Mouse (Mus musculus): Measurements from ENCODE around the gene Spice1. TPM values are rescaled to one million over a fixed set of nuclear protein-coding genes. Genes with fewer than 3 reads are reported as not detected.

The Spice1 gene
- polyA plus RNA-seq, 2 experiments = 4.8 to 8.3 TPM

DNA sequence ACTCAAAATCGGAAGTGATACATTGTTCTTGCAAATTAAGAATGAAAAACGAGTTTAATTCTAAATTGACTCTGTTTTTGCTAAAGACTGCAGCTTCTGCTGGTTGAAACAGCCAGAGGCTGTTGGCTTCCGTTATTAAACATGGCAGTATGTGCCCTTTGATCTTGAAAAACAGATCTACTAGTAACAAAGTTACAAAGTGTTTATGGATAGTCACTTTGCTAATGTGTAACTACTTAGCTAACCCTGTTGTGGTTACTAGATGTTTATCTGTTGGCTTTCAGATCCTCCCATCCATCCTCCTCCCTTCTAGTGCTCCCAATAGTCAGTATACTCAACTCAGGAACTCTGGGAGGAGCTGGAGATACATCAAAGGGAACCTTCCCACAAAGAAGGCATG, 41.3 kb upstream of the Spice1 start:
- Histone ChIP-seq H3K9me3 (ENCODE audit: control insufficient read depth, low read length) (no peaks in the 10 kb centered on the region), H3K27me3 (ENCODE audit: control insufficient read depth, insufficient read depth, low read length) (no peaks in the 10 kb centered on the region), H3K4me1 (replicated peaks; ENCODE audit: control insufficient read depth in 2 of 2, insufficient read depth in 2 of 2, low read length in 1 of 2) (peaks cover 0 to 3% of the 10 kb centered on the region in 2 experiments; a peak in 1 of 4 replicates), H3K4me2 (ENCODE audit: low read depth) (no peak overlapping the region), H3K27ac (no peak overlapping the region), H3K4me3 (ENCODE audit: insufficient read depth in 1 of 2, low read depth in 2 of 2, low read length in 2 of 2) (no peak overlapping the region), H3K36me3 (replicated peaks; ENCODE audit: control insufficient read depth, insufficient read depth, low read depth) (no peaks in the 10 kb centered on the region), H3K9ac (replicated peaks) (no peak overlapping the region)
- DNase-seq (ENCODE audit: low read depth in 3 of 3, low spot score in 3 of 3) (no peak), ATAC-seq (ENCODE audit: insufficient read depth) (no peak)
- 40% methylated on average over 3 of the region's 3 CpGs for WGBS (ENCODE audit: insufficient replicate concordance)
- TF ChIP-seq CTCF (IDR thresholded peaks at IDR 0.05; ENCODE audit: low read depth) (no peak), EP300 (IDR thresholded peaks at IDR 0.05; ENCODE audit: low read depth) (no peak)

GRCm38 (mm10) chr16:44313422-44313821, 33.5 kb upstream of the Spice1 start:
- H3K27ac ChIP-seq = no peak overlapping the region
- DNase-seq (ENCODE audit: low read depth in 3 of 3, low spot score in 3 of 3) = peak in 1 of 3 experiments; percentile 10
- WGBS (ENCODE audit: insufficient replicate concordance) = 20% methylated on average over 4 of the region's 4 CpGs
- H3K36me3 ChIP-seq (replicated peaks; ENCODE audit: control insufficient read depth, insufficient read depth, low read depth) = no peaks in the 10 kb centered on the region
- H3K4me3 ChIP-seq (ENCODE audit: insufficient read depth in 1 of 2, low read depth in 2 of 2, low read length in 2 of 2) = no peak overlapping the region
- H3K9ac ChIP-seq (replicated peaks) = no peak overlapping the region
- TF ChIP-seq EP300 (IDR thresholded peaks at IDR 0.05; ENCODE audit: low read depth) (no peak), CTCF (IDR thresholded peaks at IDR 0.05; ENCODE audit: low read depth) (no peak)
- no peak overlapping the region for H3K4me2 ChIP-seq (ENCODE audit: low read depth)
- no peaks in the 10 kb centered on the region for H3K27me3 ChIP-seq (ENCODE audit: control insufficient read depth, insufficient read depth, low read length)
- no peaks in the 10 kb centered on the region for H3K9me3 ChIP-seq (ENCODE audit: control insufficient read depth, low read length)
- H3K4me1 ChIP-seq (replicated peaks; ENCODE audit: control insufficient read depth in 2 of 2, insufficient read depth in 2 of 2, low read length in 1 of 2) = peaks cover 0 to 3% of the 10 kb centered on the region in 2 experiments; a peak in 1 of 4 replicates
- ATAC-seq (ENCODE audit: insufficient read depth) = peak; percentile 58; the same call in 1 of the 2 replicates

DNA sequence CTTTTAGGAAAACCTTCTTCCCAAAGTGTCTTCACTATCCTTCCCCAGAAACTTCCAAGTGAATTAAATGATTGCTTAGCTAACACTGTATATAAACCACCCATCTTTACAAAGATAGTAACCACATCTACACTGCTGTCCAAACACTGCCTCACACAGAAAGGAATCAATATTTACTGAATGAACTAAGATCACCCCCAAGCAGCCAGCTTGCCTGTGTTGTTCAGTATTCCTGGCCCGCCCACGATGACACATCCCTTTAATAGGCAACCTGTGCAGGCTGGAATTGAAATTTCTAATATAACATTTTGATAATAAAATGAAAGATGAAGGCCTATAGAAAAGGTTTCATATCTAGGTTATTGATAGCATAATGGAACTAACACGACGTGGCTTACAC, 30.6 kb upstream of the Spice1 start:
- Histone ChIP-seq H3K9me3 (ENCODE audit: control insufficient read depth, low read length) (no peaks in the 10 kb centered on the region), H3K36me3 (replicated peaks; ENCODE audit: control insufficient read depth, insufficient read depth, low read depth) (no peaks in the 10 kb centered on the region), H3K9ac (replicated peaks) (no peak overlapping the region), H3K4me1 (replicated peaks; ENCODE audit: control insufficient read depth in 2 of 2, insufficient read depth in 2 of 2, low read length in 1 of 2) (peaks cover 0 to 3% of the 10 kb centered on the region in 2 experiments; a peak in 1 of 4 replicates), H3K27ac (no peak overlapping the region), H3K4me2 (ENCODE audit: low read depth) (no peak overlapping the region), H3K4me3 (ENCODE audit: insufficient read depth in 1 of 2, low read depth in 2 of 2, low read length in 2 of 2) (no peak overlapping the region), H3K27me3 (ENCODE audit: control insufficient read depth, insufficient read depth, low read length) (no peaks in the 10 kb centered on the region)
- TF ChIP-seq CTCF (IDR thresholded peaks at IDR 0.05; ENCODE audit: low read depth) (no peak), EP300 (IDR thresholded peaks at IDR 0.05; ENCODE audit: low read depth) (no peak)
- ATAC-seq (ENCODE audit: insufficient read depth) (no peak), DNase-seq (ENCODE audit: low read depth in 3 of 3, low spot score in 3 of 3) (no peak)
- WGBS (ENCODE audit: insufficient replicate concordance) = 70% methylated on average over 4 of the region's 4 CpGs

DNA sequence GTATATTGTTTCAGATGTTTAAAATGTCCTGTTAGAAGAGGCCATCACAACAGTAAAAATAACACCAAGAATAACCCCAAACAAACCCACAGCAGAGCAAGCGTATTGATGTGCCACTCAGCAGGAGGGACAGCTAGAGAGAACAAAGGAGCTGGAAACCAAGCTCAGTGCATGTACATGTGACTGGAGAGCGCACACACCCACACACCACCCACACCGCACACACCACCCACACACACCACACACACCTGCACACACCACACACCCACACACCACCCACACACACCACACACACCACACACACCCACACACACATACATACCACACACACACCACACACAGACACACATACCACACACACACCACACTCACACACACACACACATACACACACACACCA, 26.7 kb upstream of the Spice1 start:
- 71% methylated on average over 3 of the region's 3 CpGs for WGBS (ENCODE audit: insufficient replicate concordance)
- Histone ChIP-seq H3K4me3 (ENCODE audit: insufficient read depth in 1 of 2, low read depth in 2 of 2, low read length in 2 of 2) (no peak overlapping the region), H3K36me3 (replicated peaks; ENCODE audit: control insufficient read depth, insufficient read depth, low read depth) (no peaks in the 10 kb centered on the region), H3K9ac (replicated peaks) (no peak overlapping the region), H3K4me2 (ENCODE audit: low read depth) (no peak overlapping the region), H3K27ac (no peak overlapping the region), H3K27me3 (ENCODE audit: control insufficient read depth, insufficient read depth, low read length) (no peaks in the 10 kb centered on the region), H3K4me1 (replicated peaks; ENCODE audit: control insufficient read depth in 2 of 2, insufficient read depth in 2 of 2, low read length in 1 of 2) (no peaks in the 10 kb centered on the region), H3K9me3 (ENCODE audit: control insufficient read depth, low read length) (no peaks in the 10 kb centered on the region)
- TF ChIP-seq EP300 (IDR thresholded peaks at IDR 0.05; ENCODE audit: low read depth) (no peak), CTCF (IDR thresholded peaks at IDR 0.05; ENCODE audit: low read depth) (no peak)
- ATAC-seq (ENCODE audit: insufficient read depth) (no peak), DNase-seq (ENCODE audit: low read depth in 3 of 3, low spot score in 3 of 3) (no peak)

DNA sequence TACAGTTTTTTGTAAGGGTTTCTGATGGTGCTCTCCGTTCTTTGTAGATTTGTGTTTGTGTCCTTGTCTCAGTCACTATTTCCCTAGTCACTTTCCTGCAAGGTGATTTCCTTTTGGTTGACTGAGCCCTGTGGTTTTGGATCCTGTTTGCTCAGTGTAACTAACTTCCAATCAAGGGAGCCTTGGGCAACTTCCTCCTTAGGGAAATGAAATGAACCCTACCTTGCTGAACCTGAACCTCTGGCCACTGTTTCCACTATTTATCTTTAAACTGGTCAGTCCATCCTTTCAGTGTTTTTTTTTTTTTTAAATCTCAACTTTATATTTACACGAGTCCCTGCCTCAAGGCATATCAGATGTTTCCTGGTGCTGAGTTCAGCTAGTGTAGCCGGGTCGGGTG, 18.3 kb upstream of the Spice1 start:
- Histone ChIP-seq H3K9ac (replicated peaks) (no peak overlapping the region), H3K4me1 (replicated peaks; ENCODE audit: control insufficient read depth in 2 of 2, insufficient read depth in 2 of 2, low read length in 1 of 2) (no peaks in the 10 kb centered on the region), H3K4me2 (ENCODE audit: low read depth) (no peak overlapping the region), H3K27ac (no peak overlapping the region), H3K9me3 (ENCODE audit: control insufficient read depth, low read length) (peaks cover 2% of the 10 kb centered on the region), H3K36me3 (replicated peaks; ENCODE audit: control insufficient read depth, insufficient read depth, low read depth) (no peaks in the 10 kb centered on the region), H3K4me3 (ENCODE audit: insufficient read depth in 1 of 2, low read depth in 2 of 2, low read length in 2 of 2) (no peak overlapping the region), H3K27me3 (ENCODE audit: control insufficient read depth, insufficient read depth, low read length) (peaks cover 22% of the 10 kb centered on the region)
- no peak for ATAC-seq (ENCODE audit: insufficient read depth)
- no peak for DNase-seq (ENCODE audit: low read depth in 3 of 3, low spot score in 3 of 3)
- TF ChIP-seq EP300 (IDR thresholded peaks at IDR 0.05; ENCODE audit: low read depth) (no peak), CTCF (IDR thresholded peaks at IDR 0.05; ENCODE audit: low read depth) (no peak)
- 35% methylated on average over 4 of the region's 4 CpGs for WGBS (ENCODE audit: insufficient replicate concordance)
